Comparison of ENCODE assay signal across 11 mouse cellular contexts in the genomic region with DNA sequence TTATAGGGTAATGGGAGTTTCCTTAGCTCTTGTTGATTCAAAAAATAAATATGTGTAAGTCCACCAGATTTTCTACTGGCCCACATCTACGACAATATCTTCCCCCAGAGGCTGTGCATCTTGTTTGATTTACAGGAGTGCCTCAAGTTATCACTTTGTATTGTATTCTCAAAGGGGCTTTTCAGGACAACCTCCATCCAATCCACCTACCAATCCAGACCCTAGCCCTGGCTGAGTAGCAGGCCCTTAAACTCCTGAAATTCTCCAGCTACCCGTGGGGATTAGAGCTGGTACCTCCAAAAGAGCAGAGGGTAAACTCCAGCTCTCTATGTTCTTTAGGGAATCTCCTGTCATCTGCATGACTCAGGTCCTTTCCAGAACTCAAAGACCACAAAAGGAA. TPM values are rescaled to one million over a fixed set of nuclear protein-coding genes. Genes with fewer than 3 reads are reported as not detected.
A peak's percentile ranks its signal among the peaks of the same experiment; 100 is the strongest.
DNase-seq lines count a peak whose midpoint lies in the region; ATAC-seq and TF ChIP-seq lines count a peak whose summit lies in the region.
"Had no signal": no experiment of that assay in that cellular context is flagged by ENCODE, and none has a peak within 500 bp of the region (broad histone marks: within the 10 kb centered on the region; RNA-seq: fewer than 3 reads in every experiment).

No protein-coding gene starts in this region.

- no peak for TF ChIP-seq RAD21 in MEL (IDR thresholded peaks at IDR 0.05; ENCODE audit: low read depth, low read length)

- no peak for ATAC-seq in hindbrain, embryonic 13.5 days (ENCODE audit: low FRiP score)
- ATAC-seq in midbrain, embryonic 12.5 days (ENCODE audit: low FRiP score, low read depth) = no peak

- no peaks in the 10 kb centered on the region for H3K27me3 ChIP-seq in heart, embryonic 10.5 days (ENCODE audit: insufficient read depth, poor library complexity, severe bottlenecking)
- H3K27me3 ChIP-seq in MEL (ENCODE audit: control insufficient read depth in 1 of 2, insufficient read depth in 2 of 2, low read length in 2 of 2) = no peaks in the 10 kb centered on the region
- H3K27me3 ChIP-seq in hindbrain, embryonic 13.5 days = no peaks in the 10 kb centered on the region
- no peaks in the 10 kb centered on the region for H3K27me3 ChIP-seq in midbrain, embryonic 12.5 days

- TF ChIP-seq CTCF in MEL (IDR thresholded peaks at IDR 0.05 in 2 of 3, conservative IDR thresholded peaks at IDR 0.05 in 1 of 3; ENCODE audit: control insufficient read depth in 1 of 3, insufficient read depth in 1 of 3, low read depth in 2 of 3, low read length in 3 of 3, poor library complexity in 1 of 3, severe bottlenecking in 1 of 3) = no peak

- no peaks in the 10 kb centered on the region for H3K9me3 ChIP-seq in heart, embryonic 10.5 days
- H3K9me3 ChIP-seq in MEL (replicated peaks; ENCODE audit: insufficient read depth, low read length) = no peaks in the 10 kb centered on the region
- no peaks in the 10 kb centered on the region for H3K9me3 ChIP-seq in hindbrain, embryonic 13.5 days
- no peaks in the 10 kb centered on the region for H3K9me3 ChIP-seq in midbrain, embryonic 12.5 days

- H3K4me2 ChIP-seq in hindbrain, embryonic 13.5 days = peak overlapping the region; percentile 85
- peak overlapping the region; percentile 90 for H3K4me2 ChIP-seq in midbrain, embryonic 12.5 days (replicated peaks)

- peak overlapping the region; percentile 43 for H3K27ac ChIP-seq in heart, embryonic 10.5 days
- no peak overlapping the region for H3K27ac ChIP-seq in MEL (ENCODE audit: control insufficient read depth, low read depth, low read length)
- H3K27ac ChIP-seq in hindbrain, embryonic 13.5 days = no peak overlapping the region
- no peak overlapping the region for H3K27ac ChIP-seq in midbrain, embryonic 12.5 days (replicated peaks)

- H3K4me1 ChIP-seq in heart, embryonic 10.5 days = peaks cover 20% of the 10 kb centered on the region; the same call in 1 of the 2 replicates
- peaks cover 3 to 13% of the 10 kb centered on the region in 2 experiments; a peak in 3 of 4 replicates for H3K4me1 ChIP-seq in MEL (ENCODE audit: control insufficient read depth in 1 of 2, insufficient read depth in 2 of 2, low read length in 2 of 2)
- H3K4me1 ChIP-seq in hindbrain, embryonic 13.5 days (replicated peaks) = peaks cover 27% of the 10 kb centered on the region
- H3K4me1 ChIP-seq in midbrain, embryonic 12.5 days = peaks cover 27% of the 10 kb centered on the region

- H3K36me3 ChIP-seq in heart, embryonic 10.5 days = peaks cover 41% of the 10 kb centered on the region
- peaks cover 26 to 28% of the 10 kb centered on the region in 2 experiments for H3K36me3 ChIP-seq in MEL (ENCODE audit: control insufficient read depth in 1 of 2, insufficient read depth in 2 of 2, low read length in 2 of 2)
- peaks cover 35% of the 10 kb centered on the region for H3K36me3 ChIP-seq in hindbrain, embryonic 13.5 days
- peaks cover 27% of the 10 kb centered on the region for H3K36me3 ChIP-seq in midbrain, embryonic 12.5 days

- TF ChIP-seq EP300 in MEL (IDR thresholded peaks at IDR 0.05; ENCODE audit: low read depth in 1 of 2, low read length in 2 of 2) = no peak

- DNase-seq in heart, embryonic 10.5 days (ENCODE audit: low spot score) = no peak
- no peak for DNase-seq in heart, adult 8-10 months (ENCODE audit: low spot score)
- DNase-seq in MEL (ENCODE audit: low read depth, low spot score) = no peak
- no peak for DNase-seq in ovary, postnatal 14 days (ENCODE audit: low spot score)
- DNase-seq in kidney, adult 11 months = no peak
- no peak for DNase-seq in layer of hippocampus, postnatal 10 days (ENCODE audit: low spot score in 2 of 2)
- DNase-seq: B cell, adult 2 months had no signal

- H3K9ac ChIP-seq in MEL (ENCODE audit: control insufficient read depth, low read depth, low read length, poor library complexity, severe bottlenecking) = peak overlapping the region; percentile 83
- H3K9ac ChIP-seq in hindbrain, embryonic 13.5 days = peak overlapping the region; percentile 94
- H3K9ac ChIP-seq in midbrain, embryonic 12.5 days (replicated peaks) = peak overlapping the region; percentile 3; the same call in 1 of the 2 replicates

- 62% methylated on average over 2 of the region's 2 CpGs for WGBS in heart, embryonic 10.5 days
- 72% methylated on average over 2 of the region's 2 CpGs for WGBS in hindbrain, embryonic 13.5 days
- WGBS in midbrain, embryonic 12.5 days = 66% methylated on average over 2 of the region's 2 CpGs

- TF ChIP-seq POLR2A in MEL (IDR thresholded peaks at IDR 0.05; ENCODE audit: control insufficient read depth in 1 of 2, insufficient read depth in 1 of 2, low read depth in 1 of 2, low read length in 2 of 2, poor library complexity in 1 of 2) = no peak

- H3K79me2 ChIP-seq in MEL (ENCODE audit: control insufficient read depth, insufficient read depth, low read length, poor library complexity) = peaks cover 38% of the 10 kb centered on the region

- peak overlapping the region; percentile 80 for H3K4me3 ChIP-seq in heart, embryonic 10.5 days
- peak overlapping the region; percentile 46 to 68 for H3K4me3 ChIP-seq in MEL (ENCODE audit: control insufficient read depth in 1 of 2, insufficient read depth in 1 of 2, low read depth in 2 of 2, low read length in 2 of 2)
- H3K4me3 ChIP-seq in hindbrain, embryonic 13.5 days = peak overlapping the region; percentile 87
- H3K4me3 ChIP-seq in midbrain, embryonic 12.5 days = peak overlapping the region; percentile 76

TF ChIP-seq in MEL, 35 proteins besides CTCF, POLR2A, EP300 and RAD21:
- TF ChIP-seq MYC (IDR thresholded peaks at IDR 0.05; ENCODE audit: low read depth, low read length) (no peak), GABPA (IDR thresholded peaks at IDR 0.05; ENCODE audit: low read depth, low read length) (no peak), ZNF384 (IDR thresholded peaks at IDR 0.05; ENCODE audit: low read depth, low read length) (no peak), TBP (IDR thresholded peaks at IDR 0.05; ENCODE audit: low read depth, low read length) (no peak), HCFC1 (IDR thresholded peaks at IDR 0.05; ENCODE audit: low read depth, low read length) (no peak), ELF1 (IDR thresholded peaks at IDR 0.05; ENCODE audit: low read depth, low read length) (no peak), MAFK (IDR thresholded peaks at IDR 0.05; ENCODE audit: borderline replicate concordance, low read depth, low read length) (no peak), POLR2AphosphoS2 (IDR thresholded peaks at IDR 0.05; ENCODE audit: low read length) (no peak)
TF ChIP-seq in MEL: peak in this region for 0.

RNA-seq across cellular contexts. Expression of gene Vcp, which starts 2.3 kb away (rescaled TPM):
- 588 and 628 TPM in 2 replicates for polyA plus RNA-seq in heart, embryonic 10.5 days (2016; fragmentation: Nextera tagmentation; extraction: Ambion mirVana)
- total RNA-seq in heart, adult 8-10 months (2022) = 100 to 1,000 TPM; 255 to 280 (median 263) TPM
- 264 and 319 TPM in 2 replicates for total RNA-seq in MEL (2012; rRNA removed)
- polyA plus RNA-seq in MEL (2012; ENCODE audit: insufficient read depth in 1 of 2, insufficient read length in 2 of 2, low read depth in 1 of 2, low replicate concordance in 2 of 2, missing spikeins in 1 of 2) = 100 to 1,000 TPM; 420 to 792 TPM
- polyA plus RNA-seq in hindbrain, embryonic 13.5 days (2015; fragmentation: Nextera tagmentation; extraction: Ambion mirVana) = 524 and 526 TPM in 2 replicates
- 645 and 652 TPM in 2 replicates for polyA plus RNA-seq in midbrain, embryonic 12.5 days (2016; fragmentation: Nextera tagmentation; extraction: Ambion mirVana)
- 100 to 1,000 TPM; 249 to 263 TPM for total RNA-seq in layer of hippocampus, postnatal 10 days (2021)

RNA-seq across cellular contexts. Expression of gene Fancg, which starts 12.3 kb away (rescaled TPM):
- 13.9 and 18.0 TPM in 2 replicates for polyA plus RNA-seq in heart, embryonic 10.5 days (2016; fragmentation: Nextera tagmentation; extraction: Ambion mirVana)
- total RNA-seq in heart, adult 8-10 months (2022) = 1 to 10 TPM; 1.7 to 2.8 (median 2.2) TPM
- 10.1 and 11.4 TPM in 2 replicates for total RNA-seq in MEL (2012; rRNA removed)
- 10 to 100 TPM in 1 of 2 experiments, not detected in 1; 24.6 TPM for polyA plus RNA-seq in MEL (2012; ENCODE audit: insufficient read depth in 1 of 2, insufficient read length in 2 of 2, low read depth in 1 of 2, low replicate concordance in 2 of 2, missing spikeins in 1 of 2)
- 20.0 and 21.9 TPM in 2 replicates for polyA plus RNA-seq in hindbrain, embryonic 13.5 days (2015; fragmentation: Nextera tagmentation; extraction: Ambion mirVana)
- 18.3 and 24.0 TPM in 2 replicates for polyA plus RNA-seq in midbrain, embryonic 12.5 days (2016; fragmentation: Nextera tagmentation; extraction: Ambion mirVana)
- total RNA-seq in layer of hippocampus, postnatal 10 days (2021) = 10 to 100 TPM in 1 of 2 experiments, 1 to 10 TPM in 1; 8.4 to 11.9 TPM

RNA-seq across cellular contexts. Expression of gene Pigo, which starts 27.6 kb away (rescaled TPM):
- 18.4 and 21.0 TPM in 2 replicates for polyA plus RNA-seq in heart, embryonic 10.5 days (2016; fragmentation: Nextera tagmentation; extraction: Ambion mirVana)
- 10 to 100 TPM; 19.6 to 27.4 (median 23.6) TPM for total RNA-seq in heart, adult 8-10 months (2022)
- total RNA-seq in MEL (2012; rRNA removed) = 22.3 TPM in 2 replicates
- polyA plus RNA-seq in MEL (2012; ENCODE audit: insufficient read depth in 1 of 2, insufficient read length in 2 of 2, low read depth in 1 of 2, low replicate concordance in 2 of 2, missing spikeins in 1 of 2) = 10 to 100 TPM in 1 of 2 experiments, not detected in 1; 36.1 TPM
- 27.4 and 27.5 TPM in 2 replicates for polyA plus RNA-seq in hindbrain, embryonic 13.5 days (2015; fragmentation: Nextera tagmentation; extraction: Ambion mirVana)
- 25.2 and 27.5 TPM in 2 replicates for polyA plus RNA-seq in midbrain, embryonic 12.5 days (2016; fragmentation: Nextera tagmentation; extraction: Ambion mirVana)
- 10 to 100 TPM; 25.6 to 26.0 TPM for total RNA-seq in layer of hippocampus, postnatal 10 days (2021)

RNA-seq across cellular contexts. Expression of gene 1700022I11Rik, which starts 28.6 kb away (rescaled TPM):
- 0.25 and 0.70 TPM in 2 replicates for polyA plus RNA-seq in heart, embryonic 10.5 days (2016; fragmentation: Nextera tagmentation; extraction: Ambion mirVana)
- total RNA-seq in heart, adult 8-10 months (2022) = not detected
- 0.54 and 0.65 TPM in 2 replicates for total RNA-seq in MEL (2012; rRNA removed)
- polyA plus RNA-seq in MEL (2012; ENCODE audit: insufficient read depth in 1 of 2, insufficient read length in 2 of 2, low read depth in 1 of 2, low replicate concordance in 2 of 2, missing spikeins in 1 of 2) = under 1 TPM in 1 of 2 experiments, not detected in 1; 0.39 TPM
- polyA plus RNA-seq in hindbrain, embryonic 13.5 days (2015; fragmentation: Nextera tagmentation; extraction: Ambion mirVana) = 0.63 and 0.70 TPM in 2 replicates
- 0.24 and 0.55 TPM in 2 replicates for polyA plus RNA-seq in midbrain, embryonic 12.5 days (2016; fragmentation: Nextera tagmentation; extraction: Ambion mirVana)
- total RNA-seq in layer of hippocampus, postnatal 10 days (2021) = not detected
- polyA plus RNA-seq: brain, embryonic 14.5 days; spleen, adult 2 months had no signal

RNA-seq across cellular contexts. Expression of gene Stoml2, which starts 33.5 kb away (rescaled TPM):
- polyA plus RNA-seq in heart, embryonic 10.5 days (2016; fragmentation: Nextera tagmentation; extraction: Ambion mirVana) = 320 and 370 TPM in 2 replicates
- total RNA-seq in heart, adult 8-10 months (2022) = 100 to 1,000 TPM; 104 to 110 (median 108) TPM
- 384 and 391 TPM in 2 replicates for total RNA-seq in MEL (2012; rRNA removed)
- polyA plus RNA-seq in MEL (2012; ENCODE audit: insufficient read depth in 1 of 2, insufficient read length in 2 of 2, low read depth in 1 of 2, low replicate concordance in 2 of 2, missing spikeins in 1 of 2) = 100 to 1,000 TPM in 1 of 2 experiments, not detected in 1; 480 TPM
- polyA plus RNA-seq in hindbrain, embryonic 13.5 days (2015; fragmentation: Nextera tagmentation; extraction: Ambion mirVana) = 226 and 232 TPM in 2 replicates
- 281 and 296 TPM in 2 replicates for polyA plus RNA-seq in midbrain, embryonic 12.5 days (2016; fragmentation: Nextera tagmentation; extraction: Ambion mirVana)
- total RNA-seq in layer of hippocampus, postnatal 10 days (2021) = 100 to 1,000 TPM; 101 TPM

Comparison
In these comparisons a context has a peak if more than half of its experiments do, and no peak if none do; other contexts are left out.
1. H3K9ac ChIP-seq: peak in every context shown above with its lines; median percentile 94 in hindbrain, embryonic 13.5 days; 83 in MEL; 3 in midbrain, embryonic 12.5 days.